Mouse (Mus musculus): ENCODE measurements around the gene C3. TPM values are rescaled to one million over a fixed set of nuclear protein-coding genes. Genes with fewer than 3 reads are reported as not detected.

C3 gene
- polyA plus RNA-seq, 1 experiment, result 16.6 TPM

- Histone ChIP-seq H3K9me3 (no peaks in the 10 kb centered on the region), H3K36me3 (replicated peaks; ENCODE audit: low read length) (peaks cover 54% of the 10 kb centered on the region), H3K4me1 (peaks cover 66% of the 10 kb centered on the region), H3K4me3 (replicated peaks) (peak overlapping the region; percentile 69), H3K27me3 (replicated peaks) (no peaks in the 10 kb centered on the region)
- TF ChIP-seq GATA1 (IDR thresholded peaks at IDR 0.05; ENCODE audit: borderline replicate concordance, low read length) (no peak), FLI1 (IDR thresholded peaks at IDR 0.05; ENCODE audit: low read length) (no peak)
These were observed 36.2 kb upstream of the C3 start for GRCm38 (mm10) chr17:57264164-57264563.

DNA sequence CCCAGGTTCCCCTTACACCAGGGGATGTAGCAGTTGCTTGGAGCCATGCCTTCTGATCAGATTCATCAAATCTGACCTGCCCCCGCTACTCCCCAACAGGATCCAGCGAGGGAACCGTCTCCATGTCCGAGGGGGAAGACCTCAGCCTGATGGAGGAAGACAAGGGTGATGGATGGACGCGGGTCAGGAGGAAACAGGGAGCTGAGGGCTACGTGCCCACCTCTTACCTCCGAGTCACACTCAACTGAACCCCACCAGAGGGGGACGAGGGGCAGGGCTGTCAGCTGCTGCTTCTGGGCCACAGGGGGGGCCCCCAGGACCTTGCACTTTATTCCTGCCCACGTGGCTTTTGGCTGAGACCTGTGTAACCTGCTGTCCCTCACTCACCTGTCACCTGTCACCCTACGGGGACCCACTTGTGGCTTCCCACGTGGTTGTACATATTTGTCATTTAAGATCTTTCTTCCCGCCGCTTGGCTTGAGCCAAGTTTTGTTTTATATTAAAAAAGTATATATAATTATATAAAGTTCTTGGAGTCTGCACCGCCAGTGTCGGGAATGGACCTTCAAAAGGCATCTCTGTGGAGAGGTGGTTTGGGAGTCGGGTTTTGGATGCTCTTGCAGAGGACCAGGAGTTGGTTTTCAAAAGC is 35.1 kb upstream of the C3 start:
- H3K36me3 ChIP-seq (replicated peaks; ENCODE audit: low read length), result peaks cover 66% of the 10 kb centered on the region
- H3K4me1 ChIP-seq, result peaks cover 63% of the 10 kb centered on the region
- no peaks in the 10 kb centered on the region for H3K27me3 ChIP-seq (replicated peaks)
- TF ChIP-seq FLI1 (IDR thresholded peaks at IDR 0.05; ENCODE audit: low read length), result no peak
- no peak for TF ChIP-seq GATA1 (IDR thresholded peaks at IDR 0.05; ENCODE audit: borderline replicate concordance, low read length)
- H3K9me3 ChIP-seq, result no peaks in the 10 kb centered on the region
- H3K4me3 ChIP-seq (replicated peaks), result no peak overlapping the region

DNA sequence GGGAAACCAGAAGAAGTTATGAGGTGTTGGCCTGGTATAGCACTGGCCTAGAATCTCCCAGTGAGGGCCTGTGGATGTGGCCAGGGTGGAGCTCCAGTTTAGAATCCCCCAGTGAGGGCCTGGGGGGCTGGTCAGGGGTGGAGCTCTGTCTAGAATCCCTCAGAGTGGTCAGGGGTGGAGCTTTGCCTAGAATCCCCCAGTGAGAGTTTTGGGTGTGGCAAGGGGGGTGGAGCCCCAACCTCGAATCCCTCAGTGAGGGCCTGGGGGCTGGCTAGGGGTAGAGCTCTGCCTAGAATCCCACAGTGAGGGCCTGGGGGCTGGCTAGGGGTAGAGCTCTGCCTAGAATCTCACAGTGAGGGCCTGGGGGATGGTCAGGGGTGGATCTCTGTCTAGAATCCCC is 33.9 kb upstream of the C3 start:
- H3K9me3 ChIP-seq, result no peaks in the 10 kb centered on the region
- peaks cover 56% of the 10 kb centered on the region for H3K4me1 ChIP-seq
- H3K36me3 ChIP-seq (replicated peaks; ENCODE audit: low read length), result peaks cover 74% of the 10 kb centered on the region
- no peaks in the 10 kb centered on the region for H3K27me3 ChIP-seq (replicated peaks)
- TF ChIP-seq GATA1 (IDR thresholded peaks at IDR 0.05; ENCODE audit: borderline replicate concordance, low read length) (no peak), FLI1 (IDR thresholded peaks at IDR 0.05; ENCODE audit: low read length) (no peak)
- no peak overlapping the region for H3K4me3 ChIP-seq (replicated peaks)

- Histone ChIP-seq H3K4me3 (replicated peaks) (no peak overlapping the region), H3K9me3 (no peaks in the 10 kb centered on the region), H3K36me3 (replicated peaks; ENCODE audit: low read length) (peaks cover 79% of the 10 kb centered on the region), H3K27me3 (replicated peaks) (no peaks in the 10 kb centered on the region), H3K4me1 (peaks cover 52% of the 10 kb centered on the region)
- TF ChIP-seq FLI1 (IDR thresholded peaks at IDR 0.05; ENCODE audit: low read length) (no peak), GATA1 (IDR thresholded peaks at IDR 0.05; ENCODE audit: borderline replicate concordance, low read length) (no peak)
These were observed 33.4 kb upstream of the C3 start for GRCm38 (mm10) chr17:57261286-57261685.

DNA sequence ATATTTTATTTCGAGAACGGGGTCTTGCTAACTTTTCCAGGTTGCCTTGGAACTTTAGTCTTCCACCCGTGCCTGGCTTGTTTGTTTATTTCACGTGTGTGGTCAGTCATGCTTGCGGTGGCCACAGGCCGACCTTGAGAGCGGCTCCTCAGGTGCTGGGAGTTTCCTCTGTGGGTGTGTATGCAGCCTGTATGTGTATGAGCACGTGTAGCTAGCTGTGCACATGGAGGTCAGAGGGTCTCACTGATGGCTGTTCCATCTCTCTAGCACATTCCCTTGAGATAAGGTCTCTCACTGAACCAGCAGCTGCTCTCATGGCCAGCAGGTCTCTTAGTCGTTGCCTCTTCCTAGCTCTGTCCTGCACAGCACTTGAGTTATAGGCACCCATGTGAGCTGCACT is 32.4 kb upstream of the C3 start:
- H3K4me1 ChIP-seq, result peaks cover 43% of the 10 kb centered on the region
- H3K4me3 ChIP-seq (replicated peaks), result no peak overlapping the region
- TF ChIP-seq FLI1 (IDR thresholded peaks at IDR 0.05; ENCODE audit: low read length) (no peak), GATA1 (IDR thresholded peaks at IDR 0.05; ENCODE audit: borderline replicate concordance, low read length) (no peak)
- no peaks in the 10 kb centered on the region for H3K27me3 ChIP-seq (replicated peaks)
- H3K36me3 ChIP-seq (replicated peaks; ENCODE audit: low read length), result peaks cover 89% of the 10 kb centered on the region
- no peaks in the 10 kb centered on the region for H3K9me3 ChIP-seq

GRCm38 (mm10) chr17:57259742-57260141 is 31.8 kb upstream of the C3 start:
- Histone ChIP-seq H3K36me3 (replicated peaks; ENCODE audit: low read length) (peaks cover 95% of the 10 kb centered on the region), H3K9me3 (no peaks in the 10 kb centered on the region), H3K27me3 (replicated peaks) (no peaks in the 10 kb centered on the region), H3K4me3 (replicated peaks) (no peak overlapping the region), H3K4me1 (peaks cover 37% of the 10 kb centered on the region)
- no peak for TF ChIP-seq GATA1 (IDR thresholded peaks at IDR 0.05; ENCODE audit: borderline replicate concordance, low read length)
- no peak for TF ChIP-seq FLI1 (IDR thresholded peaks at IDR 0.05; ENCODE audit: low read length)

- H3K4me3 ChIP-seq (replicated peaks), result no peak overlapping the region
- H3K4me1 ChIP-seq, result peaks cover 22% of the 10 kb centered on the region
- no peak for TF ChIP-seq FLI1 (IDR thresholded peaks at IDR 0.05; ENCODE audit: low read length)
- no peak for TF ChIP-seq GATA1 (IDR thresholded peaks at IDR 0.05; ENCODE audit: borderline replicate concordance, low read length)
- peaks cover 99% of the 10 kb centered on the region for H3K36me3 ChIP-seq (replicated peaks; ENCODE audit: low read length)
- no peaks in the 10 kb centered on the region for H3K9me3 ChIP-seq
- no peaks in the 10 kb centered on the region for H3K27me3 ChIP-seq (replicated peaks)
These were observed 30.3 kb upstream of the C3 start for GRCm38 (mm10) chr17:57258191-57258590.

DNA sequence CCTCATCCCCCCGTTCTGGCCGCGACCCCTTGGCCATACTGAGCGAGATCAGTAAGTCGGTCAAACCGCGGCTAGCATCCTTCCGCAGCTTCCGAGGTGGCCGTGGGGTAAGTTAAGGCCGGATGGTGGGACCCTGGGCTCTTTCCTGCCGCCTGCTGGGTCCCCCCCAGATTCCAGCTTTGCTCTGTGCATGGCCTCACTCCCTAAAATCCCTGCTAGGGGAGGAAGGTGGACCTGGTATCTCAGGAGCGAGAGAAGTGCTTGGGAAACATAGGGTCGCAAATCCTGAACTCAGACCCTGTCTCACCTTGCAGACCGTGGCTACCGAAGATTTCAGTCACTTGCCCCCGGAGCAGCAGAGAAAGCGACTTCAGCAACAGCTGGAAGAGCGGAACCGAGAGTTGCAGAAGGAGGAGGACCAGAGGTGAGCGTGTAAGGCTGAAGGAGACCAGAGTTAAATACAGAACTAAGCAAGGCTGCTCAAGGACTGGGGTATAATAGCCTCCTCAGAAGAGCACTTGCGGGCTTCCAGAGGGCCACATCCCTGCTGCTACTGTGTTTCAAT is 29.1 kb upstream of the C3 start:
- H3K36me3 ChIP-seq (replicated peaks; ENCODE audit: low read length), result peaks cover 99% of the 10 kb centered on the region
- H3K4me1 ChIP-seq, result peaks cover 25% of the 10 kb centered on the region
- TF ChIP-seq GATA1 (IDR thresholded peaks at IDR 0.05; ENCODE audit: borderline replicate concordance, low read length), result no peak
- TF ChIP-seq FLI1 (IDR thresholded peaks at IDR 0.05; ENCODE audit: low read length), result no peak
- no peaks in the 10 kb centered on the region for H3K9me3 ChIP-seq
- no peaks in the 10 kb centered on the region for H3K27me3 ChIP-seq (replicated peaks)
- no peak overlapping the region for H3K4me3 ChIP-seq (replicated peaks)

- H3K9me3 ChIP-seq, result no peaks in the 10 kb centered on the region
- H3K36me3 ChIP-seq (replicated peaks; ENCODE audit: low read length), result peaks cover 87% of the 10 kb centered on the region
- H3K4me1 ChIP-seq, result peaks cover 27% of the 10 kb centered on the region
- no peak overlapping the region for H3K4me3 ChIP-seq (replicated peaks)
- no peak for TF ChIP-seq FLI1 (IDR thresholded peaks at IDR 0.05; ENCODE audit: low read length)
- no peak for TF ChIP-seq GATA1 (IDR thresholded peaks at IDR 0.05; ENCODE audit: borderline replicate concordance, low read length)
- no peaks in the 10 kb centered on the region for H3K27me3 ChIP-seq (replicated peaks)
These were observed 27.4 kb upstream of the C3 start for GRCm38 (mm10) chr17:57255354-57255753.

GRCm38 (mm10) chr17:57253306-57253705 is 25.4 kb upstream of the C3 start:
- Histone ChIP-seq H3K36me3 (replicated peaks; ENCODE audit: low read length) (peaks cover 66% of the 10 kb centered on the region), H3K9me3 (no peaks in the 10 kb centered on the region), H3K4me1 (peaks cover 41% of the 10 kb centered on the region), H3K4me3 (replicated peaks) (no peak overlapping the region), H3K27me3 (replicated peaks) (no peaks in the 10 kb centered on the region)
- no peak for TF ChIP-seq FLI1 (IDR thresholded peaks at IDR 0.05; ENCODE audit: low read length)
- TF ChIP-seq GATA1 (IDR thresholded peaks at IDR 0.05; ENCODE audit: borderline replicate concordance, low read length), result no peak

Data from megakaryocyte, embryonic 14.5 days (primary cell).